Mouse (Mus musculus): Measurements from ENCODE around the gene Kalrn.

Gene Kalrn

DNA sequence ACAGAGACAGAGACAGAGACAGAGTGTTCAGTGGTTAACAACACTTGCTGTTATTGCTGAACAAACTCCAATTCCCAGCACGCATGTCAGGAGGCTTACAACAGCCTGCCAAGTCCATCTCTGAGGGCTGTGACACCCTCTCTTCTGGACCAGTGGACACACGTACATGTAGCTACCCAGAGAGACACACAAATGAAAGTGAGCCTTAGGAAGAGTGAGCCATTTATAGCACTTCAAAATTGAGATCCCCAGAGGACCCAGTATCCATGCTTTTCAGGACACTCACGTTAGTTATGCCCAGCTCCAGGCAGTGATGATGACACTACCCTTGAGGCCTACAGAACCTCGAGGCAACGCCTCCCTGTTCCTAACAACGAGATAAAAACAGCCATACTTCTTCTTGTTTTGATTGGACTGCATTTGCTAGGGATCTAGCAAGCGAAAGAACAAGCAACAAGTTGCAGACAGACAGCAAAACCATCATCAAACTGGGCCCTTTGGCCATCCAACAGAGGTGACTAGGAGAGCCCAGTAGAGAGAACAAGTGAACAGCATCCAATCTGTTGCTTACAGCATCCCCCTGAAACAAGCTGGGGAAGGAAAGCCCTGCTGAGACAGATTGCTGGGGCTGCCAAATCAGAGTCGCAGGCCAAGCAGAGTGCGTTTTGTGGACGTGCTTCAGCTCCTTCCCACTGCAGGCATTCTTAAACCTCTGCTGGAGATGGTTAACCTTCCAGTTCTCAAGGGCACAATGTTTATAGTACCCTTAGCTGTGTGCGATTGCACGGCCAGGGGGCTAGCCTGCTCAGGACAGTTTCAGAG, 634.8 kb downstream of the Kalrn start:
- in situ Hi-C loops (cut with MboI; ENCODE audit: low pct_unique_long_range_greater_than_20kb in 1 of 2, low sequenced_read_pairs in 2 of 2, unreplicated experiment in 1 of 2) = no loop called here

DNA sequence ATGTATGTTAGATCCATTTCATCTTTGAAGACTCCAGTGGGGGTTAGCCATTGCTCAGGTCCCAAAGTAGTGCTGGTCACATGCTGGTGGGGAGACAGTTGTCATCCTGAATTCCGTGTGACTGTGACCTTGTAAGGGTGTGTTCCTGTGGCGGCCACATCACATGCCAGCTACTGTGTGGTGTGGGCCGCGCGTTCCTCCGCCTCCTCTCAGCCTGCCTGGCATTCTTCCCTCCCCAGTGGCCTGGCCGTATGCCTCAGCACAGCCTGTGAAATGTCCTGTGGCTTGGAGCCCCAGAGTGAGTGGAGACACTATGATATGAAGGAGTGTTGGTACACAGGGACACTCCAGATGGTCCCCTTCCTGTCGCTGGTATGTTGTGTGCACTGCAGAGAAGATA, 635.8 kb downstream of the Kalrn start:
- in situ Hi-C loops (cut with MboI; ENCODE audit: low pct_unique_long_range_greater_than_20kb in 1 of 2, low sequenced_read_pairs in 2 of 2, unreplicated experiment in 1 of 2) = no loop called here

DNA sequence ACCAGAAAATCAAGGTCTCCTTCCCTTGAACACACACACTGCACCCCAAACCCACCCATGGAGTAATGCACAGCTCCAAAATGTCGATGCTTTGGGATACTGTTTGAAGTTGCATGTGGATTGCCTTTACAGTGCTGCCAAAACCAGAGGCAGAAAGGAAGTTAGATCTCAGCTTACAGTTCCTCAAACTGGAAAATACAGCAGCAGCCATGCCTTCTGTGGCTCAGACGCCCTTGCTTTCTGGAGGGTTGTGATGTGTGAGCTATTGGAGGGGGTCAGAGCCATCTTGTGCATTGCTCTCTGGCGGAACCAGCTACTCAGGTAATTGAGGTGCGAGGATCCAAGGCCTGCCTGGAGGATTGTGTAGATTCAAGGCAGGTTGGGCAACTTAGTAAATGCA, 636.4 kb downstream of the Kalrn start:
- in situ Hi-C loops (cut with MboI; ENCODE audit: low pct_unique_long_range_greater_than_20kb in 1 of 2, low sequenced_read_pairs in 2 of 2, unreplicated experiment in 1 of 2) = no loop called here

DNA sequence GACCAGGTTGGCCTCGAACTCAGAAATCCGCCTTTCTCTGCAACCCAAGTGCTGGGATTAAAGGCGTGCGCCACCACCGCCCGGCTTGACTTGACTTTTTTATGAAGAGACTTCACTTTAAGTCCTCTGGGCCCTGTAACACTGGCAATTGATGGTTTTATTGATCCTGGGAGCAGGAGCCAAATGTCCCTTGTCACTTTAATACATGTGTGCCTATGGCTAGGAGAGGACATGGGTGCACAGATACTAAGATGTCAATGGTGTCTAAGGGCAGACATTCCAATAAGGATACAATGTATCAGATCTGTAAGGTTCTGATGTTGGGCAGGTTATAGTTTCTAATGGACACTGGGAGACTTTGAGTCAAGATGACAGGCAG, 637.9 kb downstream of the Kalrn start:
- in situ Hi-C loops (cut with MboI; ENCODE audit: low pct_unique_long_range_greater_than_20kb in 1 of 2, low sequenced_read_pairs in 2 of 2, unreplicated experiment in 1 of 2) = no loop called here

GRCm38 (mm10) chr16:33934701-33935406, 638.5 kb downstream of the Kalrn start:
- in situ Hi-C loops (cut with MboI; ENCODE audit: low pct_unique_long_range_greater_than_20kb in 1 of 2, low sequenced_read_pairs in 2 of 2, unreplicated experiment in 1 of 2) = no loop called here

- in situ Hi-C loops (cut with MboI; ENCODE audit: low pct_unique_long_range_greater_than_20kb in 1 of 2, low sequenced_read_pairs in 2 of 2, unreplicated experiment in 1 of 2) = no loop called here
Measured at GRCm38 (mm10) chr16:33933411-33933810, 639.9 kb downstream of the Kalrn start.

DNA sequence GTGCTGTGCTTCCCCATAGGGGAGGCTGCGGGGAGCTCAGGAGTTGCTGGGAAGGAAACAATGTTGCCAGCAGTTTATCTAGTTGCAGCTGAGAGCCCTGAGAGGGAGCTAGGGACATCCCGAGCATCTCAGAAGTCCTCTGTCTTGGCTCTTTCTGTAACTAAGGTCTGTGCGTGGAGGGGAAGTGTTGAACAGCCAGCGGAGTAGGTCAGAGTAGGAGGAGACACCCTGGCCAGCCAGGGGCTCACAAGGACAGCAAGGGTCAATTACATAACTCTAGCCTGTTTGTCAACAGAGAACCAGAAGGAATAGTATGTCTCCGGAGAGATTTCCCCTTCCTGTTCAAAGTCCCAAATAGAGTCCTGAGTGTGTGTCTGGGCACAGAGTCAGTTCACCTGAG, 641.2 kb downstream of the Kalrn start:
- in situ Hi-C loops (cut with MboI; ENCODE audit: low pct_unique_long_range_greater_than_20kb in 1 of 2, low sequenced_read_pairs in 2 of 2, unreplicated experiment in 1 of 2) = no loop called here

DNA sequence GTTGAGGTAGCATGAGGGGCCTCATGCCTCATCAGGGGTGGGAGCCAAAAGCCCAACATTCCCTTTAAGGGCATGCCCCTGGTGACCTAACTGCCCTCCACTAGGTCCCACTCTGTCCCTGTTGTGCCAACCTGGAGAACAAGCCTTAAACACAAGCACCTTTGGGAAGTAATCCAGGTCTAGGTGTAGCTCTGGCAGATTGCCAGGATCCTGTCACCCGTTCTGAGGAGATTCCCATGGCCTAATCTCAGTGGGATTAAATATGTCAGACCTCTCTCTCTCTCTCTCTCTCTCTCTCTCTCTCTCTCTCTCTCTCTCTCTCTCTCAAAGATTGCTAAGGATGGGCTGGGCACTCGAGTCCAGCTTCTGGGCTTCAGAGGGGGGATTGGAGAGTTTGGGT, 641.6 kb downstream of the Kalrn start:
- in situ Hi-C loops (cut with MboI; ENCODE audit: low pct_unique_long_range_greater_than_20kb in 1 of 2, low sequenced_read_pairs in 2 of 2, unreplicated experiment in 1 of 2) = no loop called here

- in situ Hi-C loops (cut with MboI; ENCODE audit: low pct_unique_long_range_greater_than_20kb in 1 of 2, low sequenced_read_pairs in 2 of 2, unreplicated experiment in 1 of 2) = no loop called here
Measured at GRCm38 (mm10) chr16:33930785-33931184, 642.5 kb downstream of the Kalrn start.

GRCm38 (mm10) chr16:33928788-33929462, 644.4 kb downstream of the Kalrn start:
- in situ Hi-C loops (cut with MboI; ENCODE audit: low pct_unique_long_range_greater_than_20kb in 1 of 2, low sequenced_read_pairs in 2 of 2, unreplicated experiment in 1 of 2) = no loop called here

DNA sequence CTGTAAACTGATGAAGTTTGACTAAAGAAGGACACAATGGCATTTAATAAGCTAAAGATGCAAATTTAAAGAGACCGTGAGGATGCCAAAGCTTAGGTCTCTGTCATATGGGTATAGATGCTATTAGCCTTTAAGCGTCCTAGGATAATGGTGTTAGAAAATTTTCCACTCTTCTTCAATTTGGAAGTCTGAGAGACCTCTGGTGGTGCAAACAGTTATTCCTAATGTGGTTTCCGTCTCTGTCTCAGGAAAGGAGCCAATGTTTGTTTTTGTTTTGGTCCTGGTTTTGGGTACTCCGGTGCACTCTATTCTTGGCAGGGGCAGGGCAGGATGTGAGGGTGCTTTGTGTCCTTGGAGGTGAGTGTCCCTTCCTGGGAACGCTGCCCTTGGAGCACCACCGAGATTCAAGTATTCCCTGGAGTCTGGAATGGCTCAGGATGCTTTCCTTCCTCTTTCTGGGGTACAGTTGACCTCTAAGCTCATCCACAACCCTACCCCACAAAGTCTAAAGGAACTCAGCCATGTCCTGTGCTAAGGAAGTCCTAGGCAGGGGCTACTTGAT, 646.0 kb downstream of the Kalrn start:
- in situ Hi-C loops (cut with MboI; ENCODE audit: low pct_unique_long_range_greater_than_20kb in 1 of 2, low sequenced_read_pairs in 2 of 2, unreplicated experiment in 1 of 2) = no loop called here

- in situ Hi-C loops (cut with MboI; ENCODE audit: low pct_unique_long_range_greater_than_20kb in 1 of 2, low sequenced_read_pairs in 2 of 2, unreplicated experiment in 1 of 2) = no loop called here
Measured at GRCm38 (mm10) chr16:33923758-33924157, 649.6 kb downstream of the Kalrn start.

GRCm38 (mm10) chr16:33923001-33923316, 650.4 kb downstream of the Kalrn start:
- in situ Hi-C loops (cut with MboI; ENCODE audit: low pct_unique_long_range_greater_than_20kb in 1 of 2, low sequenced_read_pairs in 2 of 2, unreplicated experiment in 1 of 2) = no loop called here

GRCm38 (mm10) chr16:33922111-33923000, 651.0 kb downstream of the Kalrn start:
- in situ Hi-C loops (cut with MboI; ENCODE audit: low pct_unique_long_range_greater_than_20kb in 1 of 2, low sequenced_read_pairs in 2 of 2, unreplicated experiment in 1 of 2) = no loop called here

DNA sequence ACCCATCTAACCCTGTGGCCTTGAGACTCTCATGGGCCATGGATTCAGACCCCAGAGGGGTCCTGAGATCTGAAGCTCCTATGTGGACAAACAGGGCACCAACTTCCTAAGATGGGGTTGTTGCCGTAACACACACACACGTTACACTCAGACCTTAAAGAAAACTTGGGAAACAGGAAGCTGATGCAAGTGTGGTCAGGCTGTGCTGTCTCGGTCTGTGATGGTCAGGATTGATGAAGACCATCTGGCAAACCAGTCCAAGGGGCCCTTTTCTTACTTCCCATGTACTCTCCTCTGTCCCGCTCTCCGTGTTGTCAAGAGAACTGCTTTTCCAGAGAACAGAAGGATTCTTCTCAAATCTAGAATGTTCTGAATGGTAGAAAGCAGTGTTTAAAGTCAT, 651.8 kb downstream of the Kalrn start:
- in situ Hi-C loops (cut with MboI; ENCODE audit: low pct_unique_long_range_greater_than_20kb in 1 of 2, low sequenced_read_pairs in 2 of 2, unreplicated experiment in 1 of 2) = no loop called here

All from mouse embryonic stem cell (cell line).